12 mouse cellular contexts compared by ENCODE assay signal in the genomic region with DNA sequence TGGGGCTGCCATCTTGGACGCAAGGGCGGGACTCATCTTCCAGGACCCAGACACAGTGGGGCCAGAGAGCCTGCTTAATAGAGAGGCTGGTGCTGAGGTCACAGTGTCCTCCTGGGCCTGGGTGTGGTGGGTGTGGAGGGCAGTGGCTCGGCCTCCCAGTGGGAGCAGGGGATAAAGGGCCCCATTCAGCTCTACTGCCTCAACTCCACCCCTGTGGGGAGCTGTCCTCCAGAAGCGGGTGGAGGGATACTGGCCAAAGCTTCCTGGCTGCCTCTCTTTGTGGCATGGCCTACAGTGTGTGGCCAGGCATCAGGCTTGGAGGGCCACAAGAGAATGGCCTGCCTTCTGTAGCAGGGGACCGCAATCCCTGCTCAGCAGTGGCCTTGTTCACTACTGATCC.
A peak's percentile ranks its signal among the peaks of the same experiment; 100 is the strongest.
DNase-seq lines count a peak whose midpoint lies in the region; ATAC-seq and TF ChIP-seq lines count a peak whose summit lies in the region.
"Had no signal": no experiment of that assay in that cellular context is flagged by ENCODE, and none has a peak within 500 bp of the region (broad histone marks: within the 10 kb centered on the region; RNA-seq: fewer than 3 reads in every experiment).

No protein-coding gene starts in this region.

- H3K4me2 ChIP-seq in heart, embryonic 12.5 days, result no peak overlapping the region
- H3K4me2 ChIP-seq in embryonic facial prominence, embryonic 14.5 days (ENCODE audit: low read depth, low read length), result no peak overlapping the region
- H3K4me2 ChIP-seq in liver, embryonic 14.5 days (ENCODE audit: low read depth), result peak overlapping the region; percentile 62

- H3K4me3 ChIP-seq in heart, embryonic 12.5 days, result no peak overlapping the region
- H3K4me3 ChIP-seq in embryonic facial prominence, embryonic 14.5 days (ENCODE audit: low read depth, low read length), result no peak overlapping the region
- H3K4me3 ChIP-seq in liver, embryonic 14.5 days (ENCODE audit: insufficient read depth in 1 of 2, low read depth in 2 of 2, low read length in 2 of 2), result 0 out of 4 replicates have a peak overlapping the region, but pooled peaks of 1 of the 2 experiments have one; percentile 22

- H3K9ac ChIP-seq in heart, embryonic 12.5 days, result no peak overlapping the region
- peak overlapping the region; percentile 19; the same call in 1 of the 2 replicates for H3K9ac ChIP-seq in embryonic facial prominence, embryonic 14.5 days (ENCODE audit: low read depth, low read length)
- H3K9ac ChIP-seq in liver, embryonic 14.5 days (replicated peaks), result peak overlapping the region; percentile 67
- H3K9ac ChIP-seq: forebrain, postnatal 0 days had no signal

- H3K27ac ChIP-seq in heart, embryonic 12.5 days (ENCODE audit: poor library complexity, severe bottlenecking), result no peak overlapping the region
- H3K27ac ChIP-seq in embryonic facial prominence, embryonic 14.5 days (replicated peaks; ENCODE audit: low read depth, low read length), result no peak overlapping the region
- H3K27ac ChIP-seq in liver, embryonic 14.5 days, result peak overlapping the region; percentile 84

- peaks cover 29% of the 10 kb centered on the region for H3K4me1 ChIP-seq in heart, embryonic 12.5 days (replicated peaks)
- H3K4me1 ChIP-seq in embryonic facial prominence, embryonic 14.5 days (ENCODE audit: control insufficient read depth, insufficient read depth, low read length), result no peaks in the 10 kb centered on the region
- peaks cover 38 to 39% of the 10 kb centered on the region in 2 experiments for H3K4me1 ChIP-seq in liver, embryonic 14.5 days (replicated peaks; ENCODE audit: control insufficient read depth in 2 of 2, insufficient read depth in 2 of 2, low read length in 1 of 2)

- no peak for DNase-seq in heart, postnatal 25 days (ENCODE audit: low spot score)
- peak; percentile 75 for DNase-seq in ES-CJ7 (ENCODE audit: low read depth, low spot score)
- DNase-seq in embryonic facial prominence, embryonic 14.5 days (ENCODE audit: low spot score), result no peak
- peak; percentile 75 to 80 (median 75) for DNase-seq in liver, embryonic 14.5 days (ENCODE audit: low read depth in 3 of 3, low spot score in 3 of 3)
- no peak for DNase-seq in left cerebral cortex, adult 18-20 months (ENCODE audit: low spot score in 2 of 2)
- no peak for DNase-seq in frontal cortex, postnatal 14 days (ENCODE audit: low spot score in 2 of 2)
- DNase-seq in adrenal gland, adult 18-20 months (ENCODE audit: low spot score in 2 of 2), result no peak
- DNase-seq: adrenal gland, postnatal 14 days; forebrain, postnatal 0 days; kidney, postnatal 4 days; midbrain, embryonic 14.5 days had no signal

- TF ChIP-seq EP300 in liver, embryonic 14.5 days (IDR thresholded peaks at IDR 0.05; ENCODE audit: low read depth), result no peak

- no peaks in the 10 kb centered on the region for H3K36me3 ChIP-seq in heart, embryonic 12.5 days
- no peaks in the 10 kb centered on the region for H3K36me3 ChIP-seq in embryonic facial prominence, embryonic 14.5 days (ENCODE audit: control insufficient read depth, insufficient read depth, low read length)
- no peaks in the 10 kb centered on the region for H3K36me3 ChIP-seq in liver, embryonic 14.5 days (replicated peaks; ENCODE audit: control insufficient read depth, insufficient read depth, low read depth)

- ATAC-seq in heart, embryonic 12.5 days (ENCODE audit: insufficient number of reproducible peaks, low FRiP score), result peak; percentile 84
- ATAC-seq in embryonic facial prominence, embryonic 14.5 days (ENCODE audit: low read depth), result no peak
- ATAC-seq in liver, embryonic 14.5 days (ENCODE audit: insufficient read depth), result peak; percentile 97
- ATAC-seq: forebrain, postnatal 0 days had no signal

- H3K27me3 ChIP-seq in heart, embryonic 12.5 days (replicated peaks), result no peaks in the 10 kb centered on the region
- H3K27me3 ChIP-seq in embryonic facial prominence, embryonic 14.5 days (replicated peaks; ENCODE audit: control insufficient read depth, insufficient read depth, low read length), result no peaks in the 10 kb centered on the region
- no peaks in the 10 kb centered on the region for H3K27me3 ChIP-seq in liver, embryonic 14.5 days (ENCODE audit: control insufficient read depth, insufficient read depth, low read length)

- intact Hi-C loops in heart, postnatal 25 days (cut with DNase I), result no loop called here

- H3K9me3 ChIP-seq in heart, embryonic 12.5 days (replicated peaks), result no peaks in the 10 kb centered on the region
- H3K9me3 ChIP-seq in embryonic facial prominence, embryonic 14.5 days (ENCODE audit: control insufficient read depth, low read length), result no peaks in the 10 kb centered on the region
- no peaks in the 10 kb centered on the region for H3K9me3 ChIP-seq in liver, embryonic 14.5 days (ENCODE audit: control insufficient read depth, low read length)

- WGBS in heart, embryonic 12.5 days, result 75% methylated on average over 5 of the region's 5 CpGs
- 60% methylated on average over 5 of the region's 5 CpGs for WGBS in embryonic facial prominence, embryonic 14.5 days
- 49% methylated on average over 5 of the region's 5 CpGs for WGBS in liver, embryonic 14.5 days (ENCODE audit: insufficient replicate concordance)

- TF ChIP-seq CTCF in liver, embryonic 14.5 days (IDR thresholded peaks at IDR 0.05; ENCODE audit: low read depth), result peak; percentile 74

Comparison
In these comparisons a context has a peak if more than half of its experiments do, and no peak if none do; other contexts are left out.
1. DNase-seq: peak in ES-CJ7 (single experiment) and liver, embryonic 14.5 days (3 of 3); none in heart, postnatal 25 days (single experiment), embryonic facial prominence, embryonic 14.5 days (single experiment), left cerebral cortex, adult 18-20 months (0 of 2), frontal cortex, postnatal 14 days (0 of 2) and adrenal gland, adult 18-20 months (0 of 2).